Mouse (Mus musculus) ES-E14 (cell line): Measurements from ENCODE around the gene Ldb1.

Experiments
- CHD2 ChIP-seq: IDR thresholded peaks from 2 replicates; pipeline ENCODE4 v1.6.1; 2014; ENCODE audit warnings: mild to moderate bottlenecking, low read depth, low read length, inconsistent platforms
- MAFK ChIP-seq: IDR thresholded peaks from 2 replicates; pipeline ENCODE4 v1.6.1; 2014; ENCODE audit warnings: mild to moderate bottlenecking, low read depth, low read length, inconsistent platforms; ENCODE audit not compliant: insufficient read depth
- ZC3H11A ChIP-seq: IDR thresholded peaks from 2 replicates; pipeline ENCODE4 v1.6.1; 2012; ENCODE audit warnings: low read depth, mild to moderate bottlenecking, inconsistent platforms, low read length, borderline replicate concordance

DNA sequence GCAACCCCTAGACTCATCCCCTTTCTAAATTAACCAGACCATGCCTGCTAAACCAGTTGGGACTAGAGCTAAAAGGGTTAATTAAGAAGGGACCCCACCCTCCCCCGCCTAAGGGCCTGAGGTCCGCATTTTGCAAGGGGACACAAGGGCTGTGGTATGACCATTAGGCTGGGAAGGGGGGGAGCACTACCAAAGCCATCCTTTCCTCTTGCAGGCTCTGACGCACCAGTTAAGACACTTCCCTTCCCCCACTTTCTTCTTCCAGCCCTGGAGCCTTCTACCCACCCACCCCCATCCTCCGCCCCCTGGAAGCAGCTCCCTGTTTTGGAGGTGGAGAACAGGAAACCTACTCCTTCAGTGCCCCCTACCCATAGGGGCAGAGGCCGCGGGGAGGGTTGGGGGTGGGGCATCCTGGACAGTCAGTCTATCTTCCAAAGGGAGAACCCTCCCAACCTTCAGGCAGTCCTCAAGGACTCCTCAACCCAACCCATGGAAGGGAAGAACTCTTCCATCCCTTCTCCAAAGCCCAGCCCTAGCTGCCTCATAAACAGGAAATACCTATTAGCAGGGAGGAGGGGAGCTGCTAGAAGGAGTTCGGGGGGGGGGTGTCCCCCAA, 790 bp upstream of the Ldb1 start:
- TF ChIP-seq ZC3H11A (no peak), CHD2 (no peak), MAFK (no peak)
